In the genomic region with DNA sequence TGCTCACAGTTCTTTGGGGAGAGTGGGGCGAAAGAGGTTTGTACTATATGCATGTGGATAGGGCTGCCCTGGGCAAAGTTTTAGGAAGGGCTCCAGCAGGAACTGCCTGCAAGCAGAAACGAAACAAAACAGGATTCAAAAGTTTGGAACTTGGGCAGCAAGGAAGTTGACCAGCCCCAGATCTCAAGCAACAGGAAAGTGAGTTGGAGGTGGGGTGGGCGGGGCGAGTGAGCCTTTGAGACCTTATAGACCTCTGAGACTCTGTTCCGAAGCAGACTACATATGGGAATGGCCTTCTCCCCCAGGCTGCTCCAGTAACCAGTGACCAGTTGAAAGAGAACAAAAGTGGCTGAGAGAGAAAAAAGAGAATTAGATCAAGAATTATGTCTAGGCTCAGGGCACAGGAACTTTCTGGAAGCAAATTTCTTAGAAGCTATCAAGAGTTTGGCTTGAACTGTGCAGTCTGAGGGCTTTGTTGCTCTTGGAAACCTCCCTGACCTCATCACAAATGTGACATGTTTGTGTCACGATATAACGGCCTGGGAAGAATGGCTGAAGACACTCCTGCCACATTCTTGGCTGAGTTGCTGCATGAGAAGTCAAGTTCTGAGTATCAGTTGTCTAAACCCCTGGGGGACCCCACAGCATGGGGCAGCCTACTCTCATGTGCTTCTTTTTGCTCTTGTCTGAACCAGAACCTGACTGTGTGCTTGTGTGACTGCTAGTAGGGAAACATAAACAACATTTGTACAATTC, we compare ENCODE assay signal across 13 mouse cellular contexts.
DNase-seq lines count a peak whose midpoint lies in the region; ATAC-seq lines count a peak whose summit lies in the region.
"Had no signal": no experiment of that assay in that cellular context is flagged by ENCODE, and none has a peak within 500 bp of the region (broad histone marks: within the 10 kb centered on the region; RNA-seq: fewer than 3 reads in every experiment).

No protein-coding gene starts in this region.

- no peak for ATAC-seq in midbrain, embryonic 11.5 days (ENCODE audit: low FRiP score)
- no peak for ATAC-seq in midbrain, embryonic 16.5 days
- ATAC-seq in heart, embryonic 15.5 days (replicated peaks; ENCODE audit: insufficient number of reproducible peaks, insufficient read depth, low FRiP score, low read depth): no peak

- H3K27ac ChIP-seq in midbrain, embryonic 11.5 days (ENCODE audit: low read depth, low read length): no peak overlapping the region
- no peak overlapping the region for H3K27ac ChIP-seq in midbrain, embryonic 16.5 days (ENCODE audit: low read length)
- peak overlapping the region; percentile 49 for H3K27ac ChIP-seq in heart, embryonic 15.5 days
- H3K27ac ChIP-seq: hindbrain, embryonic 14.5 days; liver, embryonic 14.5 days had no signal

- H3K9me3 ChIP-seq in midbrain, embryonic 11.5 days (ENCODE audit: control insufficient read depth, low read length): no peaks in the 10 kb centered on the region
- H3K9me3 ChIP-seq in midbrain, embryonic 16.5 days (replicated peaks; ENCODE audit: control insufficient read depth, low read length, poor library complexity, severe bottlenecking): no peaks in the 10 kb centered on the region
- H3K9me3 ChIP-seq in heart, embryonic 15.5 days (replicated peaks): no peaks in the 10 kb centered on the region

- DNase-seq in heart, adult 9 months (ENCODE audit: low spot score in 2 of 2): peak; percentile 44 to 52
- no peak for DNase-seq in heart, postnatal 25 days (ENCODE audit: low spot score)
- DNase-seq in midbrain, embryonic 11.5 days (ENCODE audit: low spot score, missing footprints): peak; percentile 57
- peak; percentile 30 to 44 for DNase-seq in lung, postnatal 4 days
- no peak for DNase-seq in right cerebral cortex, adult 18-20 months
- DNase-seq: adrenal gland, adult 8-10 months; B cell, adult 2 months; cerebellum, adult 9-10 months; right cerebral cortex, postnatal 14 days had no signal

- 87% methylated on average over 7 of the region's 7 CpGs for WGBS in midbrain, embryonic 11.5 days
- 79% methylated on average over 7 of the region's 7 CpGs for WGBS in midbrain, embryonic 16.5 days
- WGBS in heart, embryonic 15.5 days: 56% methylated on average over 7 of the region's 7 CpGs

- H3K27me3 ChIP-seq in midbrain, embryonic 11.5 days (ENCODE audit: control insufficient read depth, insufficient read depth, low read length): no peaks in the 10 kb centered on the region
- no peaks in the 10 kb centered on the region for H3K27me3 ChIP-seq in midbrain, embryonic 16.5 days (ENCODE audit: control insufficient read depth, insufficient read depth, low read depth, low read length)
- no peaks in the 10 kb centered on the region for H3K27me3 ChIP-seq in heart, embryonic 15.5 days

- H3K4me1 ChIP-seq in midbrain, embryonic 11.5 days (ENCODE audit: control insufficient read depth, insufficient read depth, low read length): no peaks in the 10 kb centered on the region
- no peaks in the 10 kb centered on the region for H3K4me1 ChIP-seq in midbrain, embryonic 16.5 days (ENCODE audit: control insufficient read depth, insufficient read depth, low read length)
- peaks cover 10% of the 10 kb centered on the region for H3K4me1 ChIP-seq in heart, embryonic 15.5 days (replicated peaks)

- intact Hi-C loops in heart, postnatal 25 days (cut with DNase I): no loop called here

- H3K4me2 ChIP-seq in midbrain, embryonic 11.5 days: no peak overlapping the region
- no peak overlapping the region for H3K4me2 ChIP-seq in midbrain, embryonic 16.5 days (ENCODE audit: low read length)
- no peak overlapping the region for H3K4me2 ChIP-seq in heart, embryonic 15.5 days
- H3K4me2 ChIP-seq: hindbrain, embryonic 14.5 days had no signal

- no peak overlapping the region for H3K9ac ChIP-seq in midbrain, embryonic 11.5 days (ENCODE audit: low read length)
- H3K9ac ChIP-seq in midbrain, embryonic 16.5 days (ENCODE audit: low read depth, low read length): no peak overlapping the region
- no peak overlapping the region for H3K9ac ChIP-seq in heart, embryonic 15.5 days
- H3K9ac ChIP-seq: hindbrain, embryonic 14.5 days; liver, embryonic 14.5 days had no signal

- H3K36me3 ChIP-seq in midbrain, embryonic 11.5 days (ENCODE audit: control insufficient read depth, insufficient read depth, low read length): no peaks in the 10 kb centered on the region
- no peaks in the 10 kb centered on the region for H3K36me3 ChIP-seq in midbrain, embryonic 16.5 days (ENCODE audit: control insufficient read depth, insufficient read depth, low read length)
- no peaks in the 10 kb centered on the region for H3K36me3 ChIP-seq in heart, embryonic 15.5 days

- no peak overlapping the region for H3K4me3 ChIP-seq in midbrain, embryonic 11.5 days (ENCODE audit: low read depth, low read length)
- H3K4me3 ChIP-seq in midbrain, embryonic 16.5 days (ENCODE audit: low read depth, low read length): no peak overlapping the region
- no peak overlapping the region for H3K4me3 ChIP-seq in heart, embryonic 15.5 days

Comparison
In these comparisons a context has a peak if more than half of its experiments do, and no peak if none do; other contexts are left out.
1. DNase-seq: peak in heart, adult 9 months (2 of 2), midbrain, embryonic 11.5 days (single experiment) and lung, postnatal 4 days (2 of 2); none in heart, postnatal 25 days (single experiment) and right cerebral cortex, adult 18-20 months (single experiment).